ENCODE assay signal across 10 mouse cellular contexts in the genomic region with DNA sequence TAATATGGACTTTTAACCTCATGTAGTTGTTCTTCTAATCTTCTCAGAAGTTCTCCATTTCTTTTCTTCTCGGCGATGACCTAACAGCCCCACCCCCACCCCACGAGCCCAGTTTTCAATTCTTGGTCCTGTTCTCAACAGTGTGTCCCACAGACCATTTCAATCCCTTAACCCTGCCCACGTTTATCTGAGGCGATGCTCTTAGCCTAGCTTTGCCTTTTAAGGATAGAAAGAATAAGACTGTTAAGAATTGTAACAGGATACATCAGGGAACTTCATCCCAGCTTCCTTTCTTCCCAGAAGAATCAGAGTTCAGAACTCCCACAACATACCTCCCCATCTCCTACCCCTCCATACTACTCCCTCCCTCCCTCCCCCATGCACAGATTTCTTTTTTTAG. TPM values are rescaled to one million over a fixed set of nuclear protein-coding genes. Genes with fewer than 3 reads are reported as not detected.
DNase-seq lines count a peak whose midpoint lies in the region; ATAC-seq and TF ChIP-seq lines count a peak whose summit lies in the region.
"Had no signal": no experiment of that assay in that cellular context is flagged by ENCODE, and none has a peak within 500 bp of the region (broad histone marks: within the 10 kb centered on the region; RNA-seq: fewer than 3 reads in every experiment).

No protein-coding gene starts in this region.

- TF ChIP-seq EP300 in heart, adult 2 months (IDR thresholded peaks at IDR 0.05; ENCODE audit: insufficient read depth, low read depth, low read length): no peak
- TF ChIP-seq EP300 in stomach, postnatal 0 days (optimal IDR thresholded peaks at IDR 0.05): no peak

- no peak for TF ChIP-seq CTCF in heart, adult 2 months (IDR thresholded peaks at IDR 0.05)
- TF ChIP-seq CTCF in testis, adult 2 months (IDR thresholded peaks at IDR 0.05; ENCODE audit: control insufficient read depth, insufficient read depth, insufficient replicate concordance, low read depth, low read length): no peak
- no peak for TF ChIP-seq CTCF in stomach, postnatal 0 days (IDR thresholded peaks at IDR 0.05; ENCODE audit: low read depth)

- no peak for TF ChIP-seq POLR2A in heart, adult 2 months (IDR thresholded peaks at IDR 0.05; ENCODE audit: insufficient read depth, low read depth, low read length)
- TF ChIP-seq POLR2A in testis, adult 2 months (IDR thresholded peaks at IDR 0.05; ENCODE audit: control insufficient read depth, low read depth, low read length): no peak

- no peak for ATAC-seq in liver, embryonic 12.5 days
- ATAC-seq in stomach, postnatal 0 days (ENCODE audit: low FRiP score, low TSS enrichment): peak; percentile 51; the same call in 1 of the 2 replicates

- WGBS in heart, adult 2 months: 36% methylated on average over 5 of the region's 5 CpGs
- WGBS in liver, embryonic 12.5 days (ENCODE audit: insufficient replicate concordance): 23% methylated on average over 5 of the region's 5 CpGs
- 23% methylated on average over 5 of the region's 5 CpGs for WGBS in stomach, postnatal 0 days

- H3K9ac ChIP-seq in heart, adult 2 months (ENCODE audit: low read depth, low read length): no peak overlapping the region
- H3K9ac ChIP-seq in liver, embryonic 12.5 days: no peak overlapping the region
- no peak overlapping the region for H3K9ac ChIP-seq in stomach, postnatal 0 days (ENCODE audit: low read length)

- H3K9me3 ChIP-seq in liver, embryonic 12.5 days (replicated peaks): no peaks in the 10 kb centered on the region
- no peaks in the 10 kb centered on the region for H3K9me3 ChIP-seq in stomach, postnatal 0 days (ENCODE audit: control insufficient read depth, low read length)

- H3K27ac ChIP-seq in heart, adult 2 months: peak overlapping the region; percentile 64
- peak overlapping the region; percentile 78 for H3K27ac ChIP-seq in testis, adult 2 months (ENCODE audit: control insufficient read depth, insufficient read depth, low read depth, low read length)
- no peak overlapping the region for H3K27ac ChIP-seq in liver, embryonic 12.5 days
- peak overlapping the region; percentile 88 for H3K27ac ChIP-seq in stomach, postnatal 0 days (replicated peaks)

- H3K36me3 ChIP-seq in heart, adult 2 months (ENCODE audit: control insufficient read depth, insufficient read depth, low read length): no peaks in the 10 kb centered on the region
- H3K36me3 ChIP-seq in testis, adult 2 months (ENCODE audit: control insufficient read depth, insufficient read depth, low read length): no peaks in the 10 kb centered on the region
- no peaks in the 10 kb centered on the region for H3K36me3 ChIP-seq in liver, embryonic 12.5 days
- H3K36me3 ChIP-seq in stomach, postnatal 0 days (ENCODE audit: control insufficient read depth, insufficient read depth, low read length): no peaks in the 10 kb centered on the region

- intact Hi-C loops in heart, adult 2 months (cut with DNase I): loop anchor here (5.0 kb wide), 1 partner anchor 208 kb away; no protein-coding TSS in a partner anchor

- H3K4me3 ChIP-seq in heart, adult 2 months: no peak overlapping the region
- H3K4me3 ChIP-seq in testis, adult 2 months (ENCODE audit: control insufficient read depth, low read depth, low read length): peak overlapping the region; percentile 95
- H3K4me3 ChIP-seq in liver, embryonic 12.5 days: no peak overlapping the region
- no peak overlapping the region for H3K4me3 ChIP-seq in stomach, postnatal 0 days (ENCODE audit: low read depth, low read length)

- 0 out of 2 replicates have a peak overlapping the region, but pooled peaks have one; percentile 61 for H3K4me2 ChIP-seq in liver, embryonic 12.5 days
- H3K4me2 ChIP-seq in stomach, postnatal 0 days (replicated peaks; ENCODE audit: low read depth): peak overlapping the region; percentile 69

- no peaks in the 10 kb centered on the region for H3K4me1 ChIP-seq in heart, adult 2 months (ENCODE audit: control insufficient read depth, insufficient read depth, low read length)
- peaks cover 9% of the 10 kb centered on the region for H3K4me1 ChIP-seq in testis, adult 2 months (ENCODE audit: control insufficient read depth, insufficient read depth, low read length)
- 0 out of 2 replicates have a peak, but pooled peaks cover 9% of the 10 kb centered on the region for H3K4me1 ChIP-seq in liver, embryonic 12.5 days
- no peaks in the 10 kb centered on the region; the same call in 1 of the 2 replicates for H3K4me1 ChIP-seq in stomach, postnatal 0 days (replicated peaks; ENCODE audit: control insufficient read depth, insufficient read depth)

- H3K27me3 ChIP-seq in heart, adult 2 months (ENCODE audit: control insufficient read depth, insufficient read depth, low read length): no peaks in the 10 kb centered on the region
- H3K27me3 ChIP-seq in testis, adult 2 months (ENCODE audit: control insufficient read depth, insufficient read depth, low read length): no peaks in the 10 kb centered on the region
- peaks cover 44% of the 10 kb centered on the region for H3K27me3 ChIP-seq in liver, embryonic 12.5 days (replicated peaks)
- no peaks in the 10 kb centered on the region for H3K27me3 ChIP-seq in stomach, postnatal 0 days (ENCODE audit: control insufficient read depth, insufficient read depth, low read length)

- H3K79me2 ChIP-seq in heart, adult 2 months (replicated peaks; ENCODE audit: control insufficient read depth, insufficient read depth, low read length): no peaks in the 10 kb centered on the region

- DNase-seq in heart, adult 2 months: no peak
- DNase-seq in heart, postnatal 4 days: no peak
- DNase-seq in testis, postnatal 10 days (ENCODE audit: low spot score): no peak
- no peak for DNase-seq in stomach, postnatal 0 days (ENCODE audit: low spot score)
- DNase-seq in embryo, embryonic 11 days: no peak
- DNase-seq in thymus, postnatal 4 days: no peak
- DNase-seq: adrenal gland, adult 2 months; kidney, adult 18-20 months had no signal

RNA-seq across cellular contexts. Expression of a gene that starts 3.5 kb away (rescaled TPM):
- 1 to 10 TPM in 1 of 2 experiments, under 1 TPM in 1; 0.13 to 1.0 TPM for total RNA-seq in heart, adult 2 months (2021)
- polyA plus RNA-seq in heart, adult 2 months (2012; rRNA removed): 0.35 and 0.43 TPM in 2 replicates
- under 1 TPM in 1 of 2 experiments, not detected in 1; 0.41 TPM for total RNA-seq in heart, postnatal 4 days (2021)
- 219 and 242 TPM in 2 replicates for polyA plus RNA-seq in testis, adult 2 months (2012; rRNA removed)
- not detected in 2 replicates for polyA plus RNA-seq in liver, embryonic 12.5 days (2016; fragmentation: Nextera tagmentation; extraction: Ambion mirVana)
- 1.1 and 1.7 TPM in 2 replicates for polyA plus RNA-seq in stomach, postnatal 0 days (2015; fragmentation: Nextera tagmentation; extraction: Ambion mirVana)
- polyA plus RNA-seq: adrenal gland, adult 2 months had no signal

Comparison
In these comparisons a context has a peak if more than half of its experiments do, and no peak if none do; other contexts are left out.
1. RNA of a gene that starts 3.5 kb away (polyA plus RNA-seq): 219 to 242 TPM in testis, adult 2 months; 1.1 to 1.7 TPM in stomach, postnatal 0 days, 0.35 to 0.43 TPM in heart, adult 2 months and not detected in liver, embryonic 12.5 days; every median in the first group is over 10 times any median in the second.